Mouse (Mus musculus): ENCODE measurements around the gene Zfp800.

The Zfp800 gene

DNA sequence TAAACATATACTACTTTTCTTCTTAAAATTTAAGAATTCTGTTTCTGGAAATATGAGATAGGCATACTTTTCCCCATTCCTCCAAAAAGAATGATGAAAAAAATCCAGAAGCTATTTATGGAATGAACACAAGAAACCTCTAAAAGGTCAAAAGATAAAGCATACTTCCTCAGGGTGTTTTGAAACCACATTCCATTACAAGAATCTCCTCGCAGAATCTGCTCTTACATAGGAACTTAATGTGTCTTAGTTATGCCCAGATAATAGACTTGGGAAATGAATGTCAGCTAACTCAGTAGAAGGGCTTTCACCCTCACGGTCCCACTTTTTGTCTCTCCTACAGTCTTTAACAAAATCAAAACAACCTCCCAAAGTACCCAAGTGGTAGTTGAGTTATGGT lies 203.9 kb downstream of the Zfp800 start:
- DNase-seq = no peak

DNA sequence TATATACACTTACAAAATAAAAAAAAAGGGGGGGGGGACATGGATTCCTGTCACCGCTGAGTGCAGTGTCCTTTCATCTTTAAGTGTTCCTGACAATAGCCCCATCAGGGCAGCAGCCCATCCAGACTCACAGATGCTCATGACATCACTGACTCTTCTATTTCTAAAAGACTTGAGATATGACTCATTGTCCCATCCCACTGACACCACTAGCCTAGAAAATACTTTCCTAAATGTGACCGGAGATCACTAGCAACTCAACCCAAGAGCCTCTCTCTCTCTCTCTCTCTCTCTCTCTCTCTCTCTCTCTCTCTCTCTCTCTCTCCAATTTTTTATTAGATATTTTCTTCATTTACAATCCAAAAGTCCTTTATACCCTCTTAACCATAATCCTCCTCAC lies 205.9 kb downstream of the Zfp800 start:
- DNase-seq = no peak
